Mouse (Mus musculus) myocyte (in vitro differentiated cells): ENCODE results near the gene Taf6l. TPM values are rescaled to one million over a fixed set of nuclear protein-coding genes. Genes with fewer than 3 reads are reported as not detected.

ENCODE experiments used
- H3K27me3 ChIP-seq: one replicate; pipeline ENCODE4 v1.6.1; 2011; ENCODE audit not compliant: control insufficient read depth, insufficient read depth, insufficient read length
- H3K36me3 ChIP-seq: one replicate; pipeline ENCODE4 v1.6.1; 2011; ENCODE audit not compliant: control insufficient read depth, insufficient read depth
- H3K4me2 ChIP-seq: one replicate; pipeline ENCODE4 v1.6.1; 2011; ENCODE audit warnings: low read depth, control low read depth
- H3K4me3 ChIP-seq: one replicate; pipeline ENCODE4 v1.5.1; 2011; ENCODE audit warnings: mild to moderate bottlenecking, control low read depth, moderate library complexity
- H3K79me2 ChIP-seq: one replicate; pipeline ENCODE4 v1.6.1; 2011; ENCODE audit not compliant: control insufficient read depth, insufficient read depth
- H3ac ChIP-seq: one replicate; pipeline ENCODE4 v1.6.1; 2011; ENCODE audit not compliant: control insufficient read depth, insufficient read length
- CEBPB ChIP-seq: IDR thresholded peaks from 2 replicates; pipeline ENCODE4 v1.6.1; 2011; ENCODE audit warnings: mild to moderate bottlenecking, moderate library complexity; ENCODE audit not compliant: poor library complexity, insufficient read depth, severe bottlenecking
- E2F4 ChIP-seq: IDR thresholded peaks from one replicate; pipeline ENCODE4 v1.6.1; 2011; ENCODE audit warnings: mild to moderate bottlenecking, control low read depth, moderate library complexity; ENCODE audit not compliant: insufficient read depth
- MAX ChIP-seq: IDR thresholded peaks from one replicate; pipeline ENCODE4 v1.6.1; 2011; ENCODE audit warnings: low read depth, mild to moderate bottlenecking, control low read depth
- MYOD1 ChIP-seq, 3 experiments: IDR thresholded peaks; one replicate each; pipeline ENCODE4 v1.6.1; 2011; ENCODE audit warnings: control low read depth in 2 of 3, low read depth in 2 of 3, mild to moderate bottlenecking in 2 of 3, moderate library complexity in 1 of 3; ENCODE audit not compliant: insufficient read length in 2 of 3, control insufficient read depth in 1 of 3
- MYOG ChIP-seq, 3 experiments: IDR thresholded peaks; one replicate each; pipeline ENCODE4 v1.6.1; 2011; ENCODE audit warnings: control low read depth in 2 of 3, low read depth in 2 of 3, mild to moderate bottlenecking in 2 of 3; ENCODE audit not compliant: insufficient read length in 2 of 3, control insufficient read depth in 1 of 3, insufficient read depth in 1 of 3
- POLR2A ChIP-seq: IDR thresholded peaks from one replicate; pipeline ENCODE4 v1.6.1; 2011; ENCODE audit warnings: low read depth, mild to moderate bottlenecking, control low read depth, moderate library complexity; ENCODE audit not compliant: insufficient read length
- POLR2AphosphoS2 ChIP-seq: IDR thresholded peaks from one replicate; pipeline ENCODE4 v1.6.1; 2011; ENCODE audit warnings: low read depth, control low read depth; ENCODE audit not compliant: insufficient read length
- REST ChIP-seq: IDR thresholded peaks from one replicate; pipeline ENCODE4 v1.6.1; 2011; ENCODE audit warnings: mild to moderate bottlenecking, control low read depth, moderate library complexity; ENCODE audit not compliant: insufficient read depth, insufficient read length
- SRF ChIP-seq: IDR thresholded peaks from one replicate; pipeline ENCODE4 v1.6.1; 2011; ENCODE audit warnings: low read depth; ENCODE audit not compliant: control insufficient read depth, insufficient read length
- TCF12 ChIP-seq: IDR thresholded peaks from one replicate; pipeline ENCODE4 v1.6.1; 2011; ENCODE audit warnings: mild to moderate bottlenecking, control low read depth; ENCODE audit not compliant: poor library complexity, insufficient read depth, severe bottlenecking
- TCF3 ChIP-seq: IDR thresholded peaks from one replicate; pipeline ENCODE4 v1.6.1; 2011; ENCODE audit warnings: low read depth, control low read depth; ENCODE audit not compliant: insufficient read length
- USF1 ChIP-seq: IDR thresholded peaks from one replicate; pipeline ENCODE4 v1.6.1; 2011; ENCODE audit warnings: low read depth, mild to moderate bottlenecking, control low read depth, moderate library complexity
- polyA plus RNA-seq: library from polyadenylated mRNA; unstranded; fragments of >200 nt; fragmentation: generic; extraction: Trizol; gene quantifications from one replicate; pipeline ENCODE4 v1.2.1, GENCODE M21; 2012; ENCODE audit warnings: missing spikeins

Gene Taf6l
- polyA plus RNA-seq, 1 experiment = 19.6 TPM

GRCm38 (mm10) chr19:8818801-8819595, 32.8 kb upstream of the Taf6l start, which contains the start of gene Ttc9c:
Gene Ttc9c (minus strand): TSS chr19:8819333.
- H3K36me3 ChIP-seq = peaks cover 30% of the 10 kb centered on the region
- peak within 1 kb of the TSS; percentile 96 for H3K4me3 ChIP-seq
- H3K79me2 ChIP-seq = peaks cover 73% of the 10 kb centered on the region

GRCm38 (mm10) chr19:8818301-8818798, 32.1 kb upstream of the Taf6l start:
- Histone ChIP-seq H3K4me2 (peak overlapping the region; percentile 91), H3K4me3 (peak overlapping the region; percentile 96), H3K36me3 (peaks cover 23% of the 10 kb centered on the region), H3ac (peak overlapping the region; percentile 84), H3K27me3 (no peaks in the 10 kb centered on the region), H3K79me2 (peaks cover 71% of the 10 kb centered on the region)
- TF ChIP-seq CEBPB (no peak), MAX (no peak), USF1 (no peak), MYOD1 (IDR thresholded peaks at IDR 0.05; ENCODE audit: control insufficient read depth in 1 of 3, insufficient read length in 2 of 3, low read depth in 2 of 3) (no peak), E2F4 (no peak), TCF3 (no peak), REST (no peak), POLR2A (no peak), TCF12 (no peak), SRF (no peak), POLR2AphosphoS2 (no peak), MYOG (IDR thresholded peaks at IDR 0.05; ENCODE audit: control insufficient read depth in 1 of 3, insufficient read depth in 1 of 3, insufficient read length in 2 of 3, low read depth in 2 of 3) (no peak)

More at GRCm38 (mm10) chr19:8818801-8819595, 32.8 kb upstream of the Taf6l start, which contains the start of gene Ttc9c:
- H3ac ChIP-seq = peak within 1 kb of the TSS; percentile 84
- H3K27me3 ChIP-seq = no peaks in the 10 kb centered on the region
- peak; percentile 69 for TF ChIP-seq POLR2A
- TF ChIP-seq POLR2AphosphoS2 = peak; percentile 78
- peak; percentile 84; the same call in 1 of the 2 replicates for TF ChIP-seq CEBPB
- TF ChIP-seq REST = no peak
- peak within 1 kb of the TSS; percentile 91 for H3K4me2 ChIP-seq

GRCm38 (mm10) chr19:8817001-8817400, 30.8 kb upstream of the Taf6l start:
- Histone ChIP-seq H3K4me2 (peak overlapping the region; percentile 91), H3K79me2 (peaks cover 57% of the 10 kb centered on the region), H3K4me3 (peak overlapping the region; percentile 96), H3K27me3 (no peaks in the 10 kb centered on the region), H3K36me3 (peaks cover 22% of the 10 kb centered on the region), H3ac (no peak overlapping the region)
- no peak for TF ChIP-seq REST
- no peak for TF ChIP-seq MYOD1 (IDR thresholded peaks at IDR 0.05; ENCODE audit: control insufficient read depth in 1 of 3, insufficient read length in 2 of 3, low read depth in 2 of 3)
- TF ChIP-seq TCF12 = no peak
- no peak for TF ChIP-seq POLR2A
- TF ChIP-seq E2F4 = no peak
- no peak for TF ChIP-seq CEBPB
- TF ChIP-seq MAX = no peak

DNA sequence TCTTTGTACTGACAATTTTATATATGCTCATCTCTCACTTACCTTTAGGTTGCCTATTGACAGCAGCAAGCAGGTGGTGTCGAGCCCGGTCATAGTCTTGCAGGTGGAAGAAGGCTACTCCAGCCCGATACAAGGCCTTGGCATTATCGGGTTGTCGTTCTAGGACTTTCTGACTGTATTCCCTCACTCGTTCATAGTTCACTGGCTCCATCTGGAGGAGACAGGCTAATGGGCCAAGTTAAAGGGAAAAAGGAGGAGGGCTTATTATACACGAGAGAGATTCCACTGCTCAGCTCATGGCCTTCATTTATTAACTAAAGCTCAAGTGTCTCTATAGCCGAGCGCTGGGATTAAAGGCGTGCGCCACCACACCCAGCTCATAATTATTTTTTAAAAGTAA, 29.6 kb upstream of the Taf6l start:
- TF ChIP-seq E2F4 = no peak
- no peak for TF ChIP-seq MAX
- TF ChIP-seq TCF3 = no peak
- TF ChIP-seq REST = no peak
- no peak for TF ChIP-seq TCF12
- TF ChIP-seq MYOG (IDR thresholded peaks at IDR 0.05; ENCODE audit: control insufficient read depth in 1 of 3, insufficient read depth in 1 of 3, insufficient read length in 2 of 3, low read depth in 2 of 3) = no peak
- TF ChIP-seq POLR2A = no peak
- no peak overlapping the region for H3K4me3 ChIP-seq
- H3ac ChIP-seq = no peak overlapping the region
- peaks cover 45% of the 10 kb centered on the region for H3K79me2 ChIP-seq
- peaks cover 30% of the 10 kb centered on the region for H3K36me3 ChIP-seq
- no peak overlapping the region for H3K4me2 ChIP-seq
- H3K27me3 ChIP-seq = no peaks in the 10 kb centered on the region

DNA sequence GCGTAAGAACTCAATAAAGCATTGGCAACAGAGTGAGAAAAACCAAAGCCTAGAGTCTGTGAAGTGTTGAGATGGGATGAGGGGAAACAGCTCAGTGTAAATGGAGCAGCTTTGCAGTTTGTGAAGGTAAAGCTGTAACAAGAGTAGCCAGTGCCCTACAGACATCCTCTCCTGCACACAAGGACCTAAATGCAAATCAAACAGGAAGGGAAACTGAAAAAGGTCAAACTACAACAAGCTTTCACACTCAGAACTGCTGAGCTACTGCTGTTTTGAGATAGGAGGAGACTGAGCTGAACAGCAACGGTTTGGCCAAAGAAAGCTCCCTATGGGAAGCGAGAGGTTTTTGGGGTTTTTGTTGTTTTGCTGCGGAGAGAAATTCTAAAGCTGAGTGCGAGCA, 20.6 kb upstream of the Taf6l start:
- H3K27me3 ChIP-seq = no peaks in the 10 kb centered on the region
- peaks cover 41% of the 10 kb centered on the region for H3K36me3 ChIP-seq
- TF ChIP-seq CEBPB (no peak), MYOD1 (IDR thresholded peaks at IDR 0.05; ENCODE audit: control insufficient read depth in 1 of 3, insufficient read length in 2 of 3, low read depth in 2 of 3) (no peak), TCF12 (no peak), SRF (no peak), POLR2AphosphoS2 (no peak), REST (no peak), USF1 (no peak), MAX (no peak), POLR2A (no peak), TCF3 (no peak), E2F4 (no peak), MYOG (IDR thresholded peaks at IDR 0.05; ENCODE audit: control insufficient read depth in 1 of 3, insufficient read depth in 1 of 3, insufficient read length in 2 of 3, low read depth in 2 of 3) (no peak)
- no peak overlapping the region for H3K4me3 ChIP-seq
- no peaks in the 10 kb centered on the region for H3K79me2 ChIP-seq
- no peak overlapping the region for H3ac ChIP-seq
- H3K4me2 ChIP-seq = no peak overlapping the region
